Mouse (Mus musculus) cerebellum, postnatal 14 days (tissue): ENCODE measurements at regions not wholly inside any gene's neighbourhood (a gene's known extent, or its start where the extent isn't known, plus 50 kb on each side); places are given as distances from the start of the nearest gene placed in this dataset.

ENCODE experiments used
- DNase-seq, 2 experiments: peaks; one replicate each; pipeline ENCODE4 v3.0.0; 2021; ENCODE audit warnings: mixed read lengths in 2 of 2

GRCm38 (mm10) chr16:85347621-85348020, 174.1 kb upstream of the App start:
- DNase-seq, result no peak

- no peak for DNase-seq
Observed at GRCm38 (mm10) chr16:85336495-85337119, 163.0 kb upstream of the App start.

GRCm38 (mm10) chr16:85333543-85333942, 160.0 kb upstream of the App start:
- DNase-seq, result peak in 1 of 2 experiments; percentile 24

GRCm38 (mm10) chr16:85312018-85312417, 138.5 kb upstream of the App start:
- no peak for DNase-seq

GRCm38 (mm10) chr16:85309493-85309892, 135.9 kb upstream of the App start:
- no peak for DNase-seq

GRCm38 (mm10) chr16:85308429-85308828, 134.9 kb upstream of the App start:
- no peak for DNase-seq

- DNase-seq, result peak; percentile 64 to 72
Observed at GRCm38 (mm10) chr16:85307940-85308339, 134.4 kb upstream of the App start.

- DNase-seq, result peak; percentile 41 to 50
Observed at GRCm38 (mm10) chr16:85300092-85300853, 126.7 kb upstream of the App start.

DNA sequence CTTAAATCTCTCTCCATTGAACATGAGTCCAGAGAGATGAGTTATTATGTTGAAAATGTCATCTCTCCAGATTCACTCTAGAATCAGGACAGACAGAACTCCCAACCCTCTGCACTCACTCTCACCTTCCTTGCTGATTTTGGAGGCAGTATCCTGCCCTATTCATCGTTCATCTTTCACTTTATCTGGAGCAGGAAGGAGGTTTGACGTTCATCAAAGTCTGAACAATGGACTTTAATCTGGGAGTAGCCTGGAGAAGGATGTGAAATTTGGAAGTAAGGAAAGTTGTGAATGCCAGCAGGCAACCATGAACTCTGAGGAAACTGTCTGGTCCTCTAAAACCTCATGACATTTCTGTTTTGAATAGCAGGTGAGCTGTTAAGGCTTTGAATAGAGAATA, 125.0 kb upstream of the App start:
- no peak for DNase-seq

DNA sequence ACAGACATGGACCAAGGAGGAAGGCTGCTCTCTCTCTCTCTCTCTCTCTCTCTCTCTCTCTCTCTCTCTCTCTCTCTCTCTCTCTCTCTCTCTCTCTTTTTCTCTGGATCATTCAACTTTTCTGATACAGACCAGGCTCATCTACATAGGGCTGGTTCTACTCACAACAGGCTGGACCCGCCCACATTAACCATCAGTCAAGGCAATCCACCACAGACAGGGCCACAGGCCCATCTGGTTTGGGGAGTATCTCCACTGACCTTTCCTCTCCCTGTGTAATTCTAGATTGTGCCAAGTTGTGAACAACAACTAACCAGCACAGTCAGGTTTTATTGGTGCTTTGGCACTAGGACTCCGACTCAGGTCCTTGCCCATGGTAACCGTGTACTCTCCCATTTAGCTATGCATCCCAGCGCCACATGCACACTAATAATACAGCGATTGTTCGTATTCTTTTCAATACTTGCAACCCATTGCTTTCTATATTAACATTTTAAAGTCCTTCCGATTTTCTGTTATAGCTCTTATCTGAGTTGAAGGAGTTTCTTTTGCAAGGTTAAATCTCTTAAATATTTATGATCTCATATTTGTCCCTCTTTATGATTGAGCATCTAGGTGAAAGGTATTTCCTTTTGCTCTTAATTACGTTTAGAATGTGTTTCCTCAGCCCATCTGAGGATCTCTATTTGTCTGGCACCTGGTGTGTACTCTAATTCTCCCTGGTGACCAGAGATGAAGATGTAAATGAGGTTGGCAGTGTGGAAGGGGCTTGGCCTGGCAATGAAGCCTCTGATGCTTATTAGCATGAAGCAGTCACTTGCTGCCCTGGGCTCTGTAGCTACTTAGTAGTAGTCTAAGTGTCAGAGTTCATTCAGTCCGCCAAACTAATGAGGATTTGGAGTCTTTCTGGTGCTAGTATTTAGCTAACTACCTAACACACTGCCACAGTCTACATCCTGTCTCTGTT, 117.7 kb upstream of the App start:
- peak; percentile 56 to 62 for DNase-seq

DNA sequence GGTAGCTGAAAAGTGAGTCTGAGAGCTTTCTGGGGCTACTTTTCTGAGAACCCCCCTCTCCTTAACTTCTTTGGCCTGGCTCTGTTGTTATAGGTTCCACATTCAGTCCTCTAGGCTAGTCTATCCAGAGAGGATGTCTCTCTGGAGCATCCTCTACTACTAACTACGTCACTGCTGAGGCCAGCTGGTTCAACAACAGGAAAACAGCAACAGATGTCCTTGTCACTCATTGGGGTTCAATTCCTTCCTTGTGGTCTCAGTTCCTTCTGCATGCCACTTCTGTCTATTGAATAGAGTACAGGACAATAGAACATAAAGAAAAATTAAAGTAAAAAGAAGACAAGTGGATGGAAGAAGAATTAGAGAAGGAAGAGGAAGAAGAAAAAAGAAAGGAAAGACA, 104.3 kb upstream of the App start:
- DNase-seq, result no peak

GRCm38 (mm10) chr16:85269681-85270080, 96.1 kb upstream of the App start:
- DNase-seq, result no peak

DNA sequence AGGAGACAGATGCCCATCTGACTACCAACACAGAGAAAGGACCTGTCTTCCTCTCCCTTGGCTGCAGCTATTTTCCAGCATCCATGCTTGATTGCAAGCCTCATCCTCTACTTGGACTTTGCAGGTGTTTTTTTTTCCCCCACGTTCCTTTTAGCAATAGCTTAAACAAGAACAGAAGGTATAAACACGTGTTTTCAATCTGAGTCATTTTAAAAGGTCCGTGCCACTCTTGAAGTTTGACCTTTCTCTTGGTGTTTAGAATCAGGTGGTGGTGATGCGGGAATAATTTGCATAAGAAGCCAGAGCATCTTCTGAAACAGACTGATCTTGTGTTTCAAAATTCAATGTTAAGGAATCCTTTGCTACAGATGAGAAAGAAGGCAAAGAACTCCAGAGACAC, 86.3 kb upstream of the App start:
- DNase-seq, result no peak

DNA sequence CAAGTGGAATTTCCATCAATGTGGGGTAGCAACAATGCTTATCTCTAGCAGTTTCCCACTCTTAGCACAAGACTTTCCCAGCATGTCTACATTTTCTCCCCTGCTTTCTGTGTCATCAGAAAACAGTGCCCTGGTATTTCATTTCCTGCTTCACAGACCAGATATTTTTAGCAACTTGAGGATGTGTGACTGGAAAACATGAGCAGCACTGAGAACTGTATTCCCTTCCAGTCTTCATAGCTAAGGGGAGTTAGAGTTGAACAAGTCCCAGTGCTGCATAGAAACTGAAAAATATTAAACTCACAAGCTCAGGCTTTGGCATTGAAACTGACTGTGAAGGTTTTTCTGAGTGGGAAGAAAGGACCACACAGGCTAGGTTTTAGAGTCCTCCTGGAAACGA, 73.7 kb upstream of the App start:
- no peak for DNase-seq

GRCm38 (mm10) chr16:85233037-85233436, 59.5 kb upstream of the App start:
- DNase-seq, result no peak

DNA sequence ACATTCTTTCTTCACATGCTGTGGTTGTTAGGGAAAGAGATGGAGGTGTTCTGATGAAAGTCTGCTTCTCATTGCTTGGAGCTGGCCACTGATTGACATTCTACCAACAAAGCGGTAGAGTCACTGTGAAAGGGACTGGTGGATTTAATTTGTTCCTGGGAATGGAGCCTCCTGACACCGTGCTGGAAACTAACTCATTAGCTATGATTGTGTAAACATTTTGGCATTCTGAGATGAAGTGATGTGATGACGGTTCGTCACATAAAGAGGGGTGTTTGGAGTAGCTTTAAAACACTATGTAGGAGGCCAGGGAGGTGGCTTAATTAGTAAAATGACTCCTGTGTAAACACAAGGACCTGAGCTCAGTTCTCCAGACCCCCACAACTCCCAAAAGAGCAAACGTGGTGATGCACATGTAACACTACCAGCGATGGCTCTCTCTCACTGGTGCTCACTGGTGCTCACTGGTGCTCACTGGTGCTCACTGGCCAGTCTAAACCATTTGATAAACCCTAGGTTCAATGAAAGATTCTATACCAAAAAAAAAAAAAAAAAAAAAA, 58.4 kb upstream of the App start:
- no peak for DNase-seq

DNA sequence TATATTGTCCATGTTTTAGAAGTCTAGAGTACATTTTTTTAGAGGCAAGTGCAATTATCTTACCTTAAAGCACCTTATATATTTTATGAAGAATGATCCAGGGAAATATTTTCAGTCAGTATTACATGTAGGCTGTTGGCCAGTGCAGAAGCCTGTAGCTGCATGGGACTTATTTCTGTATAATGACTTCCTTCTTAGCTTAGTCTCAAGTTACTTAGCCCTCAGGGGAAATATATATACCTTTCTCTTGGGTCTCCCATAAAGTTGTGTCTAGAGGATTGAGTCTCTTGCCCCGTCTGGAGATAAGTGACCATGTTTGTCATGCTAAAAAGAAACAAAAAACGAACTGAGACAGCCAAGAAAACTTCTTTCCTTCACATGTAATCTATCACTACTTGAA, 57.8 kb upstream of the App start:
- DNase-seq, result no peak

DNA sequence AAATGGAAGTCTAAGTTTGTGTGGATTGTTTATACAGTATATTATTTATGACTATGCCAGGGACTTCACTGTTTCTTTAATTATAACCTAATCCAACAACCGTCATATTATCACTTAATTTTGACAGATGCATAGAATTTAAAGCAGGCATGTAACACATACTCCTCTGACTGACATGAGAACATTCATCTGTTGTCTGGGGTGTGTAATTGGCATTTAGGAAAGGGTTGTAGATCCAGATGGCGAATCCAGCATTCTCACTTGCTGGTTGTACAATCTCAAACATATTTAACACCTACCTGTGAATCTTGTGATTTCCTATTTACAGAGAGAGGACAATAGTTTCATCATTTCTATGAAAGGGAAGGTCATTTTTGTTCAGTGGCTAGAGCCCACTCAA, 50.8 kb upstream of the App start:
- no peak for DNase-seq
